Mouse (Mus musculus) ES-Bruce4 (cell line): ENCODE results near the gene Tmem56.

ENCODE experiments used
- CTCF ChIP-seq: IDR thresholded peaks from one replicate; pipeline ENCODE4 v1.8.1; 2011; ENCODE audit warnings: low read depth, low read length
- EP300 ChIP-seq: IDR thresholded peaks from 2 replicates; pipeline ENCODE4 v1.6.1; 2011; ENCODE audit warnings: low read depth, low read length; ENCODE audit not compliant: insufficient read depth
- POLR2A ChIP-seq: IDR thresholded peaks from one replicate; pipeline ENCODE4 v1.8.1; 2011; ENCODE audit warnings: low read length; ENCODE audit not compliant: insufficient read depth

DNA sequence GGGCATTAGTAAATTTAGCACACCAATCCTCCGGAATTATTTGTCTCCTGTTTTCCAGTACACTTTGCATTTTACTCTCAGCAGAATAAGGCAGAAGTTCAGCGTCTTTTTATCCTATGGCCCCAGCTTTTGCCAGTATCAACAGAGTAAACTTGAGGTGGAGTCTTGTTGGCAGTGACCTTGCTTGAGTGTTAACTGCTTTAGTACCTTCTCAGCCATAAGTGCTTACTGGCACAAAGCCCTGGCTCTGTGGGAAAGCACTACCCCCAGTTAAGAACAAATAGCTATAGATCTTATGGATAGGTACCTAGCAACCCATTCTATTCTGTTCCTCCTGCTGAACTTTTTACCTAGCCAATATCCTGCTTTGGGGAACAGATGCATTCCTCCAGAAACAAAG, 93.7 kb downstream of the Tmem56 start:
- TF ChIP-seq POLR2A, result no peak
- no peak for TF ChIP-seq EP300
- TF ChIP-seq CTCF, result no peak
